Mouse (Mus musculus): ENCODE results near the gene Mdp1. TPM values are rescaled to one million over a fixed set of nuclear protein-coding genes. Genes with fewer than 3 reads are reported as not detected.

Mdp1 gene
- polyA plus RNA-seq, 1 experiment from 2014 or later, result 61.9 TPM

GRCm38 (mm10) chr14:55656935-55657334 lies 3.4 kb downstream of the Mdp1 start:
- ATAC-seq (replicated peaks; ENCODE audit: low FRiP score) (no peak), DNase-seq (ENCODE audit: low spot score) (no peak)
- Histone ChIP-seq H3K9me3 (ENCODE audit: control insufficient read depth, low read length) (no peaks in the 10 kb centered on the region), H3K27ac (ENCODE audit: low read depth, low read length) (no peak overlapping the region), H3K4me2 (ENCODE audit: low read depth, low read length, severe bottlenecking) (no peak overlapping the region), H3K27me3 (ENCODE audit: control insufficient read depth, insufficient read depth, low read length) (no peaks in the 10 kb centered on the region), H3K9ac (ENCODE audit: low read length) (no peak overlapping the region), H3K4me1 (replicated peaks; ENCODE audit: control insufficient read depth, insufficient read depth, low read length) (0 out of 2 replicates have a peak, but pooled peaks cover 2% of the 10 kb centered on the region), H3K4me3 (ENCODE audit: low read depth, low read length) (no peak overlapping the region), H3K36me3 (ENCODE audit: control insufficient read depth, insufficient read depth, low read length) (no peaks in the 10 kb centered on the region)
- WGBS, result 89% methylated on average over 3 of the region's 3 CpGs

- Histone ChIP-seq H3K9ac (ENCODE audit: low read length) (no peak overlapping the region), H3K4me2 (ENCODE audit: low read depth, low read length, severe bottlenecking) (no peak overlapping the region), H3K9me3 (ENCODE audit: control insufficient read depth, low read length) (no peaks in the 10 kb centered on the region), H3K27me3 (ENCODE audit: control insufficient read depth, insufficient read depth, low read length) (no peaks in the 10 kb centered on the region), H3K4me3 (ENCODE audit: low read depth, low read length) (no peak overlapping the region), H3K27ac (ENCODE audit: low read depth, low read length) (no peak overlapping the region), H3K36me3 (ENCODE audit: control insufficient read depth, insufficient read depth, low read length) (no peaks in the 10 kb centered on the region), H3K4me1 (replicated peaks; ENCODE audit: control insufficient read depth, insufficient read depth, low read length) (no peaks in the 10 kb centered on the region)
- DNase-seq (ENCODE audit: low spot score), result no peak
- WGBS, result 92% methylated on average over 7 of the region's 7 CpGs
- ATAC-seq (replicated peaks; ENCODE audit: low FRiP score), result no peak
Measured at GRCm38 (mm10) chr14:55651528-55651927, 8.8 kb downstream of the Mdp1 start.

GRCm38 (mm10) chr14:55649884-55650283 lies 10.4 kb downstream of the Mdp1 start, which contains the start of gene Tssk4:
TSS of gene Tssk4 (plus strand) at chr14:55650184.
- Histone ChIP-seq H3K9me3 (ENCODE audit: control insufficient read depth, low read length) (no peaks in the 10 kb centered on the region), H3K9ac (ENCODE audit: low read length) (no peak within 1 kb of the TSS), H3K4me3 (ENCODE audit: low read depth, low read length) (no peak within 1 kb of the TSS), H3K27ac (ENCODE audit: low read depth, low read length) (no peak within 1 kb of the TSS), H3K27me3 (ENCODE audit: control insufficient read depth, insufficient read depth, low read length) (no peaks in the 10 kb centered on the region), H3K4me2 (ENCODE audit: low read depth, low read length, severe bottlenecking) (no peak within 1 kb of the TSS), H3K36me3 (ENCODE audit: control insufficient read depth, insufficient read depth, low read length) (no peaks in the 10 kb centered on the region), H3K4me1 (replicated peaks; ENCODE audit: control insufficient read depth, insufficient read depth, low read length) (peaks cover under 1% of the 10 kb centered on the region; the same call in 1 of the 2 replicates)
- ATAC-seq (replicated peaks; ENCODE audit: low FRiP score), result no peak
- no peak for DNase-seq (ENCODE audit: low spot score)
- 93% methylated on average over 2 of the region's 2 CpGs for WGBS

- Histone ChIP-seq H3K27ac (ENCODE audit: low read depth, low read length) (no peak overlapping the region), H3K4me3 (ENCODE audit: low read depth, low read length) (peak overlapping the region; percentile 66), H3K36me3 (ENCODE audit: control insufficient read depth, insufficient read depth, low read length) (peaks cover 11% of the 10 kb centered on the region; the same call in 1 of the 2 replicates), H3K4me2 (ENCODE audit: low read depth, low read length, severe bottlenecking) (peak overlapping the region; percentile 81), H3K4me1 (replicated peaks; ENCODE audit: control insufficient read depth, insufficient read depth, low read length) (peaks cover 15% of the 10 kb centered on the region), H3K9me3 (ENCODE audit: control insufficient read depth, low read length) (no peaks in the 10 kb centered on the region), H3K9ac (ENCODE audit: low read length) (peak overlapping the region; percentile 95), H3K27me3 (ENCODE audit: control insufficient read depth, insufficient read depth, low read length) (no peaks in the 10 kb centered on the region)
- DNase-seq (ENCODE audit: low spot score), result no peak
- no peak for ATAC-seq (replicated peaks; ENCODE audit: low FRiP score)
- 34% methylated on average over 17 of the region's 17 CpGs for WGBS
Measured at GRCm38 (mm10) chr14:55644261-55644888, 15.9 kb downstream of the Mdp1 start.

GRCm38 (mm10) chr14:55643060-55643907 lies 17.0 kb downstream of the Mdp1 start, which contains the start of gene Tm9sf1:
TSS of gene Tm9sf1 (minus strand) at chr14:55643806.
- ATAC-seq (replicated peaks; ENCODE audit: low FRiP score) (peak; percentile 90), DNase-seq (ENCODE audit: low spot score) (peak; percentile 89)
- under 1% methylated on average over 81 of the region's 89 CpGs for WGBS
- H3K27me3 ChIP-seq (ENCODE audit: control insufficient read depth, insufficient read depth, low read length), result no peaks in the 10 kb centered on the region
- peak within 1 kb of the TSS; percentile 81 for H3K4me2 ChIP-seq (ENCODE audit: low read depth, low read length, severe bottlenecking)
- peak within 1 kb of the TSS; percentile 66 for H3K4me3 ChIP-seq (ENCODE audit: low read depth, low read length)
- peaks cover 11% of the 10 kb centered on the region; the same call in 1 of the 2 replicates for H3K36me3 ChIP-seq (ENCODE audit: control insufficient read depth, insufficient read depth, low read length)
- no peaks in the 10 kb centered on the region for H3K9me3 ChIP-seq (ENCODE audit: control insufficient read depth, low read length)
- peaks cover 15% of the 10 kb centered on the region for H3K4me1 ChIP-seq (replicated peaks; ENCODE audit: control insufficient read depth, insufficient read depth, low read length)
- H3K27ac ChIP-seq (ENCODE audit: low read depth, low read length), result peak within 1 kb of the TSS; percentile 87
- H3K9ac ChIP-seq (ENCODE audit: low read length), result peak within 1 kb of the TSS; percentile 95

GRCm38 (mm10) chr14:55642679-55643059 lies 17.6 kb downstream of the Mdp1 start:
- Histone ChIP-seq H3K36me3 (ENCODE audit: control insufficient read depth, insufficient read depth, low read length) (peaks cover 14% of the 10 kb centered on the region), H3K4me3 (ENCODE audit: low read depth, low read length) (peak overlapping the region; percentile 66), H3K9ac (ENCODE audit: low read length) (peak overlapping the region; percentile 95), H3K27me3 (ENCODE audit: control insufficient read depth, insufficient read depth, low read length) (no peaks in the 10 kb centered on the region), H3K27ac (ENCODE audit: low read depth, low read length) (peak overlapping the region; percentile 87; the same call in 1 of the 2 replicates), H3K4me2 (ENCODE audit: low read depth, low read length, severe bottlenecking) (peak overlapping the region; percentile 81), H3K9me3 (ENCODE audit: control insufficient read depth, low read length) (no peaks in the 10 kb centered on the region), H3K4me1 (replicated peaks; ENCODE audit: control insufficient read depth, insufficient read depth, low read length) (peaks cover 15% of the 10 kb centered on the region)
- 24% methylated on average over 8 of the region's 8 CpGs for WGBS
- ATAC-seq (replicated peaks; ENCODE audit: low FRiP score), result peak; percentile 19
- DNase-seq (ENCODE audit: low spot score), result no peak

GRCm38 (mm10) chr14:55641291-55641690 lies 19.0 kb downstream of the Mdp1 start:
- Histone ChIP-seq H3K27ac (ENCODE audit: low read depth, low read length) (no peak overlapping the region), H3K4me3 (ENCODE audit: low read depth, low read length) (no peak overlapping the region), H3K27me3 (ENCODE audit: control insufficient read depth, insufficient read depth, low read length) (no peaks in the 10 kb centered on the region), H3K4me2 (ENCODE audit: low read depth, low read length, severe bottlenecking) (no peak overlapping the region), H3K4me1 (replicated peaks; ENCODE audit: control insufficient read depth, insufficient read depth, low read length) (peaks cover 15% of the 10 kb centered on the region), H3K9me3 (ENCODE audit: control insufficient read depth, low read length) (no peaks in the 10 kb centered on the region), H3K9ac (ENCODE audit: low read length) (no peak overlapping the region), H3K36me3 (ENCODE audit: control insufficient read depth, insufficient read depth, low read length) (peaks cover 14% of the 10 kb centered on the region)
- DNase-seq (ENCODE audit: low spot score) (no peak), ATAC-seq (replicated peaks; ENCODE audit: low FRiP score) (no peak)
- 96% methylated on average over 13 of the region's 13 CpGs for WGBS

- ATAC-seq (replicated peaks; ENCODE audit: low FRiP score) (no peak), DNase-seq (ENCODE audit: low spot score) (no peak)
- peaks cover 14% of the 10 kb centered on the region for H3K36me3 ChIP-seq (ENCODE audit: control insufficient read depth, insufficient read depth, low read length)
- no peak overlapping the region for H3K27ac ChIP-seq (ENCODE audit: low read depth, low read length)
- H3K4me2 ChIP-seq (ENCODE audit: low read depth, low read length, severe bottlenecking), result no peak overlapping the region
- H3K9me3 ChIP-seq (ENCODE audit: control insufficient read depth, low read length), result no peaks in the 10 kb centered on the region
- 96% methylated on average over 14 of the region's 14 CpGs for WGBS
- H3K9ac ChIP-seq (ENCODE audit: low read length), result no peak overlapping the region
- H3K27me3 ChIP-seq (ENCODE audit: control insufficient read depth, insufficient read depth, low read length), result no peaks in the 10 kb centered on the region
- H3K4me3 ChIP-seq (ENCODE audit: low read depth, low read length), result no peak overlapping the region
- peaks cover 15% of the 10 kb centered on the region for H3K4me1 ChIP-seq (replicated peaks; ENCODE audit: control insufficient read depth, insufficient read depth, low read length)
Measured at GRCm38 (mm10) chr14:55640816-55641215, 19.5 kb downstream of the Mdp1 start.
